Mouse (Mus musculus) cerebellum, adult 2 months (tissue): ENCODE results near the gene Aip. TPM values are rescaled to one million over a fixed set of nuclear protein-coding genes. Genes with fewer than 3 reads are reported as not detected.

Experiments used
- DNase-seq, 2 experiments: peaks; one replicate each; pipeline ENCODE4 v3.0.0; 2021
- H3K27ac ChIP-seq: fragments of 200-500 bp; 2 replicates; pipeline ENCODE4 v1.5.1; 2012; ENCODE audit warnings: low read length, control low read depth, inconsistent platforms; ENCODE audit not compliant: insufficient read depth
- H3K27me3 ChIP-seq: fragments of 200-500 bp; 2 replicates; pipeline ENCODE4 v1.6.1; 2012; ENCODE audit warnings: inconsistent platforms, mild to moderate bottlenecking, low read length, moderate library complexity; ENCODE audit not compliant: control insufficient read depth, insufficient read depth
- H3K4me1 ChIP-seq: fragments of 200-500 bp; 2 replicates; pipeline ENCODE4 v1.6.1; 2011; ENCODE audit warnings: low read length; ENCODE audit not compliant: control insufficient read depth, insufficient read depth
- H3K4me3 ChIP-seq: fragments of 200-500 bp; replicated peaks from 2 replicates; pipeline ENCODE3; 2011; ENCODE audit warnings: mild to moderate bottlenecking, low read depth, low read length, control low read depth; ENCODE audit not compliant: insufficient read depth
- CTCF ChIP-seq: fragments of 200-500 bp; IDR thresholded peaks from 2 replicates; pipeline ENCODE4 v1.5.1; 2011; ENCODE audit warnings: low read depth, mild to moderate bottlenecking, control low read depth, low read length, moderate library complexity, borderline replicate concordance; ENCODE audit not compliant: insufficient read depth
- POLR2A ChIP-seq: fragments of 200-500 bp; IDR thresholded peaks from 2 replicates; pipeline ENCODE4 v1.6.1; 2011; ENCODE audit warnings: low read length, control low read depth, borderline replicate concordance; ENCODE audit not compliant: insufficient read depth
- WGBS: fragments of 180-500 bp; shearing (Covaris S2); methylation state at CpG from one replicate; pipeline ENCODE4 v1.1.7; 2018; 5-methylcytosine and 5-hydroxymethylcytosine counted together
- polyA plus RNA-seq: library from polyadenylated mRNA; depleted of rRNA; stranded (reverse); fragments of >200 nt; gene quantifications from 2 replicates; pipeline ENCODE4 v1.2.3, GENCODE M21; 2012

Gene Aip
- polyA plus RNA-seq, 1 experiment, result 207 TPM

DNA sequence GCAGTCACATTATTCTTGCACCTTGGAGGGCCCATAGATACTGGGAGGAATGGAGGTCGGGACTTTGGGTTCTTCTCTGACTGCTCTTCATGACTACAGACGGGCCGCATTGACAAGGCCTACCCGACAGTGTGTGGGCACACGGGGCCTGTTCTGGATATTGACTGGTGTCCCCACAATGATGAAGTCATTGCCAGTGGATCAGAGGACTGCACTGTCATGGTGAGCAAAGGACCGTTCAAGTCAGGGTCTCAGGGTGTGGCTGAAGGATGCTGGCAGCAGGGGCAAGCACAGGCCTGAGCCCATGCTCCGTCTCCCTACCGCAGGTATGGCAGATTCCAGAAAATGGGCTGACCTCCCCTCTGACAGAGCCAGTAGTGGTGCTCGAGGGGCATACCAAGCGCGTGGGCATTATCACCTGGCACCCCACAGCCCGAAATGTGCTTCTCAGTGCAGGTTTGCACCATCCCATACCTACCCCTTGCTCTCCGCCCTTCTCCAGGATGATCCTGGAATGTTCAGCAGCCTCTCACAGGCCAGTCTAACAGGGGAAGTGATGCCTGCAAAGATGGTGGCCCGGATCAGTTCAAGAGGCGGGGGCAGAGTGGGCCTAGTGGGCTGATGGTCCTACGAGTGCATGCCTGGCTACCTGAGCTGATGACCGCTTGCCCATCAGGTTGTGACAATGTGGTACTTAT lies 24.3 kb upstream of the Aip start:
- Histone ChIP-seq H3K27ac (no peak overlapping the region), H3K4me1 (peaks cover 47% of the 10 kb centered on the region), H3K4me3 (no peak overlapping the region), H3K27me3 (no peaks in the 10 kb centered on the region)
- DNase-seq, result peak in 1 of 2 experiments; percentile 13
- WGBS, result 93% methylated on average over 17 of the region's 17 CpGs
- TF ChIP-seq CTCF (no peak), POLR2A (no peak)

GRCm38 (mm10) chr19:4149283-4149682 lies 23.6 kb upstream of the Aip start:
- DNase-seq, result peak in 1 of 2 experiments; percentile 11
- Histone ChIP-seq H3K4me3 (peak overlapping the region; percentile 85), H3K27ac (no peak overlapping the region), H3K27me3 (no peaks in the 10 kb centered on the region), H3K4me1 (peaks cover 47% of the 10 kb centered on the region)
- TF ChIP-seq POLR2A (no peak), CTCF (no peak)
- 86% methylated on average over 11 of the region's 11 CpGs for WGBS

- WGBS, result 2% methylated on average over 8 of the region's 8 CpGs
- Histone ChIP-seq H3K27me3 (no peaks in the 10 kb centered on the region), H3K27ac (peak overlapping the region; percentile 48; the same call in 1 of the 2 replicates), H3K4me1 (peaks cover 45% of the 10 kb centered on the region), H3K4me3 (peak overlapping the region; percentile 85)
- DNase-seq, result no peak
- TF ChIP-seq CTCF, result no peak
- TF ChIP-seq POLR2A, result no peak
Measured at GRCm38 (mm10) chr19:4148819-4149218, 23.2 kb upstream of the Aip start.

DNA sequence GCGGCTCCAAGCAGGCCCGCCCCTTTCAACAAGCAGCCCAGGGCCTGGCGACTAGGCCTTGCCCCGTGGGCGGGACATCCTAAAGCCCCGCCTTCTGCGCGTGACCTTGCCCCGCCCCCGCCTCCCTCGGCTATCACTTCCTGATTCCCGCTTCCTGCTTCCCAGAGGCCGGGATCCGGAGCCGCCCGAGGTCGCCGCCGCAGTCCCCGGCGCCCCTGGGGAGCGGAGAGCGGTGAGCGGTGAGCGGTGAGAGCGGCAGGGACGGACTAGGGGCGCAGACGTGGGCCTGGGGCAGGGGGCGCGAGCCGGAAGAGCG lies 22.8 kb upstream of the Aip start, which contains the start of gene Coro1b:
Gene Coro1b, plus strand, starts transcription at position 129 of the 316 bp plus-strand sequence.
- DNase-seq, result peak; percentile 95 to 96
- under 1% methylated on average over 33 of the region's 33 CpGs for WGBS
- H3K27me3 ChIP-seq, result no peaks in the 10 kb centered on the region
- H3K4me1 ChIP-seq, result peaks cover 41% of the 10 kb centered on the region
- no peak for TF ChIP-seq CTCF
- TF ChIP-seq POLR2A, result peak; percentile 62; the same call in 1 of the 2 replicates
- peak within 1 kb of the TSS; percentile 52; the same call in 1 of the 2 replicates for H3K27ac ChIP-seq
- H3K4me3 ChIP-seq, result peak within 1 kb of the TSS; percentile 85

DNA sequence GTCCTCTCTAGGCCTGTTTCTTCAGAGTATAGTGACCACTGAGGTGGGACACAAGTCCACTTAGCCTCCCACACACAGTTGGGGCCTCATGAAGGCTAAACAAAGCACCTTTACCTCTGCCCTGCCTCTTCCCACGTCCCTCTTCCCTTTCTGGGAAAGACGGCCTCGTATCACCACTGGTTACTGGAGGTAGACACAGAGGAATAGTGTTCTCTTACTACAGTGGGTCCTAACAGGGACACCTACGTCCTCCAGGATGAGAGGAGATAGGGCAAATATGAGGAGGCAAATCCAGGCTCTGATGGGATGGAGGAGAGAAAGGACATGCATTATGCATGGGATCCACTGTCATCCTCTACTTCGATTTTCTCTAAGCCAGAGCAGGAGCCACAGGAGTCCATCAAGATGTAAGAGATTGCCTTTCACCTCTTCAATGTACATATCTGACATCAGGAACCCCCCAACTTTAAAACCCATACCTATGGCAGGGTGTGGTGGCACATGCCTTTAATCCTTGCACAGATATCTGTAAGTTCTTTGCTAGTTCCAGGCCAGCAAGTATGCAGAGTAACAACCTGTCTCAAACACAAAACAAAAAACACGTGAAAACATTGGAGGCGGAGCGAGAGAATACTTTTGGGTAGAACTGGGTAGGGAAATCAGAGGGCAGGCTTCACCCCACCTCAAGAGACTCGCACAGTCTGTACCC lies 22.3 kb upstream of the Aip start:
- peaks cover 36% of the 10 kb centered on the region for H3K4me1 ChIP-seq
- H3K4me3 ChIP-seq, result peak overlapping the region; percentile 85
- H3K27me3 ChIP-seq, result no peaks in the 10 kb centered on the region
- no peak for TF ChIP-seq POLR2A
- no peak for TF ChIP-seq CTCF
- H3K27ac ChIP-seq, result peak overlapping the region; percentile 52; the same call in 1 of the 2 replicates
- WGBS, result 35% methylated on average over 9 of the region's 9 CpGs
- no peak for DNase-seq

GRCm38 (mm10) chr19:4147022-4147405 lies 21.4 kb upstream of the Aip start:
- peaks cover 29% of the 10 kb centered on the region for H3K4me1 ChIP-seq
- peak overlapping the region; percentile 68 for H3K27ac ChIP-seq
- WGBS, result 35% methylated on average over 3 of the region's 3 CpGs
- no peak for DNase-seq
- no peaks in the 10 kb centered on the region for H3K27me3 ChIP-seq
- H3K4me3 ChIP-seq, result no peak overlapping the region
- no peak for TF ChIP-seq CTCF
- TF ChIP-seq POLR2A, result no peak

- no peak for TF ChIP-seq CTCF
- TF ChIP-seq POLR2A, result no peak
- Histone ChIP-seq H3K4me3 (no peak overlapping the region), H3K4me1 (peaks cover 25% of the 10 kb centered on the region), H3K27ac (peak overlapping the region; percentile 68), H3K27me3 (no peaks in the 10 kb centered on the region)
- DNase-seq, result no peak
- 67% methylated on average over 12 of the region's 12 CpGs for WGBS
Measured at GRCm38 (mm10) chr19:4146366-4147021, 20.8 kb upstream of the Aip start.
